Mouse (Mus musculus): Measurements from ENCODE around the gene Olfr376.

Gene Olfr376

GRCm38 (mm10) chr11:73370946-73371345, at the start of gene Olfr376:
TSS of gene Olfr376 (plus strand) at chr11:73371246.
- DNase-seq (ENCODE audit: low spot score): no peak

- DNase-seq (ENCODE audit: low spot score): no peak
Measured at GRCm38 (mm10) chr11:73323906-73324830, 46.9 kb upstream of the Olfr376 start.

- no peak for DNase-seq (ENCODE audit: low spot score)
Measured at GRCm38 (mm10) chr11:73326485-73326886, 44.6 kb upstream of the Olfr376 start.

- no peak for DNase-seq (ENCODE audit: low spot score)
Measured at GRCm38 (mm10) chr11:73327361-73327760, 43.7 kb upstream of the Olfr376 start.

- no peak for DNase-seq (ENCODE audit: low spot score)
Measured at GRCm38 (mm10) chr11:73329442-73329841, 41.6 kb upstream of the Olfr376 start, which contains the start of the genes Aspa, Gm49340 and Spata22. TSS of gene Aspa (minus strand) at chr11:73329596. TSS of gene Gm49340 (plus strand) at chr11:73329741. TSS of gene Spata22 (plus strand) at chr11:73329741.

GRCm38 (mm10) chr11:73333357-73333756, 37.7 kb upstream of the Olfr376 start:
- DNase-seq (ENCODE audit: low spot score): no peak

GRCm38 (mm10) chr11:73336919-73337318, 34.1 kb upstream of the Olfr376 start:
- DNase-seq (ENCODE audit: low spot score): no peak

GRCm38 (mm10) chr11:73350483-73350882, 20.6 kb upstream of the Olfr376 start, which contains the start of gene Olfr20:
TSS of gene Olfr20 (plus strand) at chr11:73350783.
- DNase-seq (ENCODE audit: low spot score): no peak

- no peak for DNase-seq (ENCODE audit: low spot score)
Measured at GRCm38 (mm10) chr11:73395374-73395773, 24.3 kb downstream of the Olfr376 start.

- DNase-seq (ENCODE audit: low spot score): no peak
Measured at GRCm38 (mm10) chr11:73399514-73399913, 28.5 kb downstream of the Olfr376 start, which contains the start of gene Olfr1. TSS of gene Olfr1 (minus strand) at chr11:73399614.

Measured in ovary, adult 18-20 months (tissue).